In the genomic region with DNA sequence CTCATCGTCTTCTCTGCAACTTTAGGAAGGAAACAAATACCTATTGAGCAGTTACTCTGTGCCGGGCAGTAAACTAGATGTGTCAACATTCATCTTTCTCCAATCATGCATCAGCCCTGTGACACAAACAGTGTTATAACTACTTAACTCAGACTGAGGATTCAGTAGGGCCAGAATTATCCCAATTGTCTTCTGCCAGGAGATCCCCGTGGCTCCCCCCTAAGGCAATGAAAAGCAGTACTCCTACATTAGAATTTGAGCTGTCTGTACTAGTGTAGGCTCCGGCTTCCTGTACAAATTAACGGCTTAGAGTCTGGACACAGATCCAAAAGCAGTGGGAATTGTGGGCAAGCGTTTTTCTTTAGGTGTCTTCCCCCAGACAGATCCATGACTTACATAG, we compare ENCODE assay signal across 8 mouse cellular contexts. TPM values are rescaled to one million over a fixed set of nuclear protein-coding genes. Genes with fewer than 3 reads are reported as not detected.
A peak's percentile ranks its signal among the peaks of the same experiment; 100 is the strongest.
DNase-seq lines count a peak whose midpoint lies in the region; ATAC-seq lines count a peak whose summit lies in the region.

No protein-coding gene starts in this region.

- WGBS in kidney, embryonic 15.5 days: 69% methylated on average over 6 of the region's 6 CpGs
- WGBS in embryonic facial prominence, embryonic 13.5 days: 62% methylated on average over 6 of the region's 6 CpGs
- WGBS in intestine, embryonic 15.5 days: 64% methylated on average over 6 of the region's 6 CpGs
- 77% methylated on average over 6 of the region's 6 CpGs for WGBS in midbrain, embryonic 15.5 days

- no peaks in the 10 kb centered on the region for H3K27me3 ChIP-seq in kidney, embryonic 15.5 days
- no peaks in the 10 kb centered on the region for H3K27me3 ChIP-seq in embryonic facial prominence, embryonic 13.5 days
- H3K27me3 ChIP-seq in intestine, embryonic 15.5 days (replicated peaks): no peaks in the 10 kb centered on the region
- H3K27me3 ChIP-seq in midbrain, embryonic 15.5 days (replicated peaks): no peaks in the 10 kb centered on the region

- no peak overlapping the region for H3K9ac ChIP-seq in kidney, embryonic 15.5 days
- H3K9ac ChIP-seq in embryonic facial prominence, embryonic 13.5 days: no peak overlapping the region
- H3K9ac ChIP-seq in intestine, embryonic 15.5 days: no peak overlapping the region
- H3K9ac ChIP-seq in midbrain, embryonic 15.5 days: no peak overlapping the region; the same call in 1 of the 2 replicates

- H3K9me3 ChIP-seq in kidney, embryonic 15.5 days (replicated peaks): no peaks in the 10 kb centered on the region
- H3K9me3 ChIP-seq in embryonic facial prominence, embryonic 13.5 days: no peaks in the 10 kb centered on the region
- no peaks in the 10 kb centered on the region for H3K9me3 ChIP-seq in intestine, embryonic 15.5 days
- H3K9me3 ChIP-seq in midbrain, embryonic 15.5 days: no peaks in the 10 kb centered on the region

- no peak for DNase-seq in kidney, postnatal 36 days
- no peak for DNase-seq in cerebellum, adult 9-11 months
- DNase-seq in left cerebral cortex, adult 8-10 months (ENCODE audit: low spot score in 2 of 2): no peak
- DNase-seq in gastrocnemius, postnatal 4 days (ENCODE audit: low spot score in 2 of 2): no peak

- H3K27ac ChIP-seq in kidney, embryonic 15.5 days: peak overlapping the region; percentile 91; the same call in 1 of the 2 replicates
- H3K27ac ChIP-seq in embryonic facial prominence, embryonic 13.5 days: no peak overlapping the region
- no peak overlapping the region; the same call in 1 of the 2 replicates for H3K27ac ChIP-seq in intestine, embryonic 15.5 days
- H3K27ac ChIP-seq in midbrain, embryonic 15.5 days: no peak overlapping the region

- peak overlapping the region; percentile 74 for H3K4me3 ChIP-seq in kidney, embryonic 15.5 days (replicated peaks)
- H3K4me3 ChIP-seq in embryonic facial prominence, embryonic 13.5 days: peak overlapping the region; percentile 90
- peak overlapping the region; percentile 82; the same call in 1 of the 2 replicates for H3K4me3 ChIP-seq in intestine, embryonic 15.5 days (replicated peaks)
- H3K4me3 ChIP-seq in midbrain, embryonic 15.5 days: peak overlapping the region; percentile 71

- H3K4me1 ChIP-seq in kidney, embryonic 15.5 days: peaks cover 16% of the 10 kb centered on the region
- peaks cover 17% of the 10 kb centered on the region for H3K4me1 ChIP-seq in embryonic facial prominence, embryonic 13.5 days
- H3K4me1 ChIP-seq in intestine, embryonic 15.5 days (replicated peaks): peaks cover 16% of the 10 kb centered on the region
- peaks cover 19% of the 10 kb centered on the region for H3K4me1 ChIP-seq in midbrain, embryonic 15.5 days

- peak overlapping the region; percentile 81 for H3K4me2 ChIP-seq in kidney, embryonic 15.5 days
- peak overlapping the region; percentile 90 for H3K4me2 ChIP-seq in embryonic facial prominence, embryonic 13.5 days
- peak overlapping the region; percentile 80 for H3K4me2 ChIP-seq in intestine, embryonic 15.5 days (replicated peaks)
- H3K4me2 ChIP-seq in midbrain, embryonic 15.5 days: peak overlapping the region; percentile 69

- H3K36me3 ChIP-seq in kidney, embryonic 15.5 days: peaks cover 65% of the 10 kb centered on the region
- H3K36me3 ChIP-seq in embryonic facial prominence, embryonic 13.5 days: peaks cover 61% of the 10 kb centered on the region
- peaks cover 28% of the 10 kb centered on the region for H3K36me3 ChIP-seq in intestine, embryonic 15.5 days
- H3K36me3 ChIP-seq in midbrain, embryonic 15.5 days (replicated peaks): peaks cover 20% of the 10 kb centered on the region; the same call in 1 of the 2 replicates

- no peak for ATAC-seq in kidney, embryonic 15.5 days (replicated peaks; ENCODE audit: low FRiP score)
- ATAC-seq in embryonic facial prominence, embryonic 13.5 days (ENCODE audit: insufficient number of reproducible peaks, insufficient read depth, low FRiP score, low TSS enrichment, low read depth): no peak
- ATAC-seq in intestine, embryonic 15.5 days: no peak
- no peak for ATAC-seq in midbrain, embryonic 15.5 days (replicated peaks)

RNA-seq across cellular contexts. Expression of a gene that starts 1.1 kb away (rescaled TPM):
- 109 and 111 TPM in 2 replicates for polyA plus RNA-seq in kidney, embryonic 15.5 days (2015; fragmentation: Nextera tagmentation; extraction: Ambion mirVana)
- 69.3 and 88.1 TPM in 2 replicates for polyA plus RNA-seq in embryonic facial prominence, embryonic 13.5 days (2015; fragmentation: Nextera tagmentation; extraction: Ambion mirVana)
- 92.2 and 97.4 TPM in 2 replicates for polyA plus RNA-seq in intestine, embryonic 15.5 days (2015; fragmentation: Nextera tagmentation; extraction: Ambion mirVana)
- 25.5 and 27.8 TPM in 2 replicates for polyA plus RNA-seq in midbrain, embryonic 15.5 days (2015; fragmentation: Nextera tagmentation; extraction: Ambion mirVana)
- total RNA-seq in left cerebral cortex, adult 8-10 months (2022): 10 to 100 TPM; 11.7 to 14.4 (median 13.0) TPM
- total RNA-seq in gastrocnemius, postnatal 4 days (2021): 10 to 100 TPM; 15.3 to 16.0 TPM

RNA-seq across cellular contexts. Expression of a gene that starts 1.2 kb away (rescaled TPM):
- polyA plus RNA-seq in kidney, embryonic 15.5 days (2015; fragmentation: Nextera tagmentation; extraction: Ambion mirVana): 477 and 511 TPM in 2 replicates
- polyA plus RNA-seq in embryonic facial prominence, embryonic 13.5 days (2015; fragmentation: Nextera tagmentation; extraction: Ambion mirVana): 485 and 486 TPM in 2 replicates
- polyA plus RNA-seq in intestine, embryonic 15.5 days (2015; fragmentation: Nextera tagmentation; extraction: Ambion mirVana): 470 and 520 TPM in 2 replicates
- polyA plus RNA-seq in midbrain, embryonic 15.5 days (2015; fragmentation: Nextera tagmentation; extraction: Ambion mirVana): 324 and 334 TPM in 2 replicates
- total RNA-seq in left cerebral cortex, adult 8-10 months (2022): 10 to 100 TPM; 70.4 to 87.1 (median 72.2) TPM
- 100 to 1,000 TPM; 122 to 143 TPM for total RNA-seq in gastrocnemius, postnatal 4 days (2021)

RNA-seq across cellular contexts. Expression of a gene that starts 22.4 kb away (rescaled TPM):
- 95.3 and 108 TPM in 2 replicates for polyA plus RNA-seq in kidney, embryonic 15.5 days (2015; fragmentation: Nextera tagmentation; extraction: Ambion mirVana)
- polyA plus RNA-seq in embryonic facial prominence, embryonic 13.5 days (2015; fragmentation: Nextera tagmentation; extraction: Ambion mirVana): 93.6 and 104 TPM in 2 replicates
- polyA plus RNA-seq in intestine, embryonic 15.5 days (2015; fragmentation: Nextera tagmentation; extraction: Ambion mirVana): 145 and 146 TPM in 2 replicates
- 175 and 182 TPM in 2 replicates for polyA plus RNA-seq in midbrain, embryonic 15.5 days (2015; fragmentation: Nextera tagmentation; extraction: Ambion mirVana)
- 100 to 1,000 TPM; 194 to 215 (median 198) TPM for total RNA-seq in left cerebral cortex, adult 8-10 months (2022)
- total RNA-seq in gastrocnemius, postnatal 4 days (2021): 10 to 100 TPM; 49.8 to 51.3 TPM

RNA-seq across cellular contexts. Expression of a gene that starts 35.5 kb away (rescaled TPM):
- 3.3 and 4.2 TPM in 2 replicates for polyA plus RNA-seq in kidney, embryonic 15.5 days (2015; fragmentation: Nextera tagmentation; extraction: Ambion mirVana)
- polyA plus RNA-seq in embryonic facial prominence, embryonic 13.5 days (2015; fragmentation: Nextera tagmentation; extraction: Ambion mirVana): 0.91 and 1.4 TPM in 2 replicates
- polyA plus RNA-seq in intestine, embryonic 15.5 days (2015; fragmentation: Nextera tagmentation; extraction: Ambion mirVana): 12.0 and 14.4 TPM in 2 replicates
- polyA plus RNA-seq in midbrain, embryonic 15.5 days (2015; fragmentation: Nextera tagmentation; extraction: Ambion mirVana): 0.62 and 0.79 TPM in 2 replicates
- total RNA-seq in left cerebral cortex, adult 8-10 months (2022): 10 to 100 TPM; 28.7 to 33.3 (median 29.0) TPM
- under 1 TPM; 0.26 to 0.39 TPM for total RNA-seq in gastrocnemius, postnatal 4 days (2021)
